Mouse (Mus musculus) intestine, postnatal 0 days (tissue): ENCODE data around the gene Arsg. TPM values are rescaled to one million over a fixed set of nuclear protein-coding genes. Genes with fewer than 3 reads are reported as not detected.
A peak's percentile ranks its signal among the peaks of the same experiment; 100 is the strongest.
"Not testable (repeated sequence)": the region's sequence is repeated elsewhere in the genome, so short reads cannot be mapped to it uniquely, and the experiment has no call there.

Experiments
- ATAC-seq: fragments of 200-750 bp; cut with Nextera tagmentation; 2 replicates; pipeline ENCODE4 v1.8.0; 2017; ENCODE audit warnings: mild to moderate bottlenecking, moderate TSS enrichment, moderate library complexity
- H3K27ac ChIP-seq: fragments of 300-500 bp; sonication (generic); 2 replicates; pipeline ENCODE4 v1.5.1; 2014; ENCODE audit warnings: mild to moderate bottlenecking, low read depth, low read length, moderate library complexity
- H3K27me3 ChIP-seq: fragments of 300-500 bp; sonication (generic); replicated peaks from 2 replicates; pipeline ENCODE4 v1.6.1; 2014; ENCODE audit warnings: low read length, mixed read lengths; ENCODE audit not compliant: control insufficient read depth, insufficient read depth
- H3K36me3 ChIP-seq: fragments of 300-500 bp; sonication (generic); 2 replicates; pipeline ENCODE4 v1.6.1; 2014; ENCODE audit warnings: mild to moderate bottlenecking, moderate library complexity; ENCODE audit not compliant: control insufficient read depth, insufficient read depth
- H3K4me1 ChIP-seq: fragments of 300-500 bp; sonication (generic); replicated peaks from 2 replicates; pipeline ENCODE4 v1.6.1; 2014; ENCODE audit warnings: antibody characterized with exemption, low read length, mixed read lengths; ENCODE audit not compliant: control insufficient read depth, insufficient read depth
- H3K4me2 ChIP-seq: fragments of 300-500 bp; sonication (generic); replicated peaks from 2 replicates; pipeline ENCODE4 v1.6.1; 2014; ENCODE audit warnings: low read depth, mild to moderate bottlenecking, moderate library complexity
- H3K4me3 ChIP-seq: fragments of 300-500 bp; sonication (generic); 2 replicates; pipeline ENCODE4 v1.5.1; 2014; ENCODE audit warnings: low read depth, low read length
- H3K9ac ChIP-seq: fragments of 300-500 bp; sonication (generic); 2 replicates; pipeline ENCODE4 v1.6.1; 2014; ENCODE audit warnings: mild to moderate bottlenecking, low read depth, low read length
- H3K9me3 ChIP-seq: fragments of 300-500 bp; sonication (generic); 2 replicates; pipeline ENCODE4 v1.6.1; 2016; ENCODE audit warnings: mixed run types; ENCODE audit not compliant: control insufficient read depth
- CTCF ChIP-seq: sonication (generic); IDR thresholded peaks from 2 replicates; pipeline ENCODE4 v1.5.1; 2016; ENCODE audit warnings: low read depth, mild to moderate bottlenecking, control low read depth, antibody characterized with exemption, moderate library complexity
- WGBS: fragments of 180-500 bp; shearing (Covaris S2); extraction: QIAGEN DNeasy Blood & Tissue Kit; methylation state at CpG from one replicate; pipeline ENCODE4 v1.1.7; 2014; 5-methylcytosine and 5-hydroxymethylcytosine counted together
- polyA plus RNA-seq: library from polyadenylated mRNA; unstranded; fragments of >200 nt; fragmentation: Nextera tagmentation; extraction: Ambion mirVana; gene quantifications from 2 replicates; pipeline ENCODE4 v1.2.1, GENCODE M21; 2015

Arsg gene
- polyA plus RNA-seq, 1 experiment from 2014 or later = 50.9 TPM

DNA sequence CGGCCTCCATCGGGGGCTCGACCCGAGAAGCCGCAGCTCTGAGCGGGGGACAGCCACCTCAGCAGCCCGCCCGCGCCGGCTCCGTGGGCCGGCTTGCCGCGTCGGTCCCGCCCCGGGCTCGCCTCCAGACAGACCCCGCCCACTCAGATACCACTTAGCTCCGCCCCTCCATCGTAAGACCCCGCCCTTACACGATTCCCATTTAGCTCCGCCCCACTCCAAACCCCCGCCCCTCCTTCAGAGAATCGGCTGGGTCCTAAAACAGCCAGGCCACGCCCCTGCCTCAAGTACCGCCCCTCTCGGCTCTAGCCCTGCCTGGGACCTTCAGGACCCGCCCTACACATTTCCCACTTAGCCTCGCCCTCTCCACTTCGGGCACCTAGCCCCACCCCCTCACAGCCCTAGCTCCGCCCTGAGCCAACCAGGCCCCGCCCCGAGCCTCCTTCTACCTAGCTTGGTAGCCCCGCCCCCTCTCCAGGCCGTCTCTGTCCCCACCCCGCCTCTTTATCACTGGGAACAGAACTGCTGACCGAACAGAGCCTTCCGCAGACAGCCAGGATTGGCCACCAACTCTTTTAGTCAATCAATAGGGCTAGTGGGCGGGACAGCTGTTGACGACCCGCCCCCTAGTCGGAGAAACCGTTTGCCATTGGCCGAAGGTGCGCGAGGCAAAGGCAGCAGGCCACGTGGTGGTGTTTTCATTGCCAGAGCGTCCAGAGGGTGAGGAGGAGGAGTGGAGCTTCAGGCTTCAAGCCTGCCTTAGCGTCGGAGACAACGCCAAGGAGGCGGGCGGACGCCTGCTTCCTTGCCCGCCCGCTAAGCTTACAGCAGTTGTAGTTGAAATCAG, 138.4 kb downstream of the Arsg start, which contains the start of gene Wipi1:
TSS of gene Wipi1 (minus strand) at position 665 of the 847 bp plus-strand sequence.
- H3K9ac ChIP-seq = peak within 1 kb of the TSS; percentile 85
- whole genome bisulfite sequencing = 1% methylated on average over 54 of the region's 58 CpGs
- H3K4me1 ChIP-seq = peaks cover 12% of the 10 kb centered on the region
- no peaks in the 10 kb centered on the region for H3K27me3 ChIP-seq
- TF ChIP-seq CTCF = no peak
- H3K4me3 ChIP-seq = peak within 1 kb of the TSS; percentile 89
- peak within 1 kb of the TSS; percentile 90 for H3K27ac ChIP-seq
- no peaks in the 10 kb centered on the region for H3K9me3 ChIP-seq
- no peaks in the 10 kb centered on the region for H3K36me3 ChIP-seq
- peak within 1 kb of the TSS; percentile 87 for H3K4me2 ChIP-seq
- peak; percentile 96 for ATAC-seq

DNA sequence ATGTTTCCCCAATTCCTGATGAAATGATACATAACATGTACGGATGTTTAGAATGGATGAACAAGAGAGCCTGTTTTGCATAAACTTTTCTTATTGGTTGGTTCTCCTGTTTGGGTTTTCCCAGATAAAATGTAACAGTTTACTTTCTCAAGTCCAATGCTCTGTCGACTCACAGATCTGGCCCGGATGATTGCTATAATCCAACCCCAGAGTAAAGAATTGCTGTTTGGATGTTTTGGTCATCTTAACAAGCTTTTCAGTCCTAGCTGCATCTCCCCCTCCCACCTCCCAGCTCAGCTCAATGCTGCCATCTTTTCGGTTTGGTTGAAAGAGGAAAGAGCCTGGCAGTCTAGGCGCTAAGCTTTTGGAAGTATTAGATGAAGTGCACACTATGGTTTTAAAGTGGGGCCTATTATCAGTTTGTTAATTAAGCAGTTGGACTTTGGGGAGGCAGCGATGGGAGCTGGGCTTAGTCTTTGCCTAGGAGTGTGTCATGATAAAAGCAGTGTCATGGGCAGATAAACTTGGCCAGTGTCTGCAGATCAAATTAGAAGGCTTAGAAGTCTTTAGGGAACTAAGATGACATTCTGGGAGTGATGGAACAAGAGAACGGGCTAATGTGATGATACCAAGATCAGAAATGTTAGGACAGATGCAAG, 139.8 kb downstream of the Arsg start:
- H3K4me2 ChIP-seq = no peak overlapping the region
- H3K27me3 ChIP-seq = no peaks in the 10 kb centered on the region
- TF ChIP-seq CTCF = no peak
- no peak overlapping the region for H3K9ac ChIP-seq
- H3K36me3 ChIP-seq = no peaks in the 10 kb centered on the region
- WGBS = 61% methylated on average over 7 of the region's 7 CpGs
- no peak overlapping the region for H3K27ac ChIP-seq
- peaks cover 15% of the 10 kb centered on the region for H3K4me1 ChIP-seq
- H3K4me3 ChIP-seq = no peak overlapping the region
- no peak for ATAC-seq
- no peaks in the 10 kb centered on the region for H3K9me3 ChIP-seq

- WGBS = 66% methylated on average over 9 of the region's 9 CpGs
- Histone ChIP-seq H3K27me3 (no peaks in the 10 kb centered on the region), H3K9me3 (no peaks in the 10 kb centered on the region), H3K4me3 (no peak overlapping the region), H3K4me1 (peaks cover 9% of the 10 kb centered on the region), H3K36me3 (no peaks in the 10 kb centered on the region), H3K27ac (no peak overlapping the region), H3K9ac (no peak overlapping the region), H3K4me2 (no peak overlapping the region)
- no peak for ATAC-seq
- no peak for TF ChIP-seq CTCF
These were observed 142.1 kb downstream of the Arsg start for GRCm38 (mm10) chr11:109615286-109615685.

DNA sequence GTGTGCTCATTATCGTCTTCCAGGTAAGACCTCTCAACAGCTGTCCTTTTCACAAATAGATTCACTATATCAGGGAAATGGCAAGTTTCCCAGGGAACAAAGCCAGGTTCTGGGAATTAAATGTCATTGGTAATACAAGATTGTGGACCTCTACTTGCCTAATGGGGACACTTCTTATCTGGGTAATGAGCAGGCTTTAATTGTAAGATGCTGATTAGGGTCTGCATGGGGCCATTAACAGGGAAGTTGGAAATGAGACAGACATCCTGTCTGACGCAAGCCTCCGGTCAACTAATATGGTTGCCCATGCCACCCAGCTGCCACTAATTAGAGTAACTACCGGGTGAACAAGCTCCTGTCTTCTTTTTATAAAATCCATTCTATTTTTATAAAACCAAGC, 143.2 kb downstream of the Arsg start:
- 66% methylated on average over 4 of the region's 4 CpGs for WGBS

GRCm38 (mm10) chr11:109616766-109617165, 143.6 kb downstream of the Arsg start:
- no peak for TF ChIP-seq CTCF
- H3K9ac ChIP-seq = no peak overlapping the region
- H3K27ac ChIP-seq = no peak overlapping the region
- no peak overlapping the region for H3K4me2 ChIP-seq
- no peaks in the 10 kb centered on the region for H3K9me3 ChIP-seq
- 0 out of 2 replicates have a peak, but pooled peaks cover 5% of the 10 kb centered on the region for H3K4me1 ChIP-seq
- H3K36me3 ChIP-seq = no peaks in the 10 kb centered on the region
- no peaks in the 10 kb centered on the region for H3K27me3 ChIP-seq
- H3K4me3 ChIP-seq = no peak overlapping the region
- no peak for ATAC-seq
- 37% methylated on average over 4 of the region's 4 CpGs for WGBS

More for the DNA sequence above, 143.2 kb downstream of the Arsg start:
- no peak for ATAC-seq
- no peak overlapping the region for H3K9ac ChIP-seq
- H3K27me3 ChIP-seq = no peaks in the 10 kb centered on the region
- no peak for TF ChIP-seq CTCF
- H3K4me1 ChIP-seq = 0 out of 2 replicates have a peak, but pooled peaks cover 5% of the 10 kb centered on the region
- no peak overlapping the region for H3K4me2 ChIP-seq
- no peak overlapping the region for H3K4me3 ChIP-seq
- H3K27ac ChIP-seq = no peak overlapping the region
- H3K9me3 ChIP-seq = no peaks in the 10 kb centered on the region
- H3K36me3 ChIP-seq = no peaks in the 10 kb centered on the region

GRCm38 (mm10) chr11:109619055-109619454, 145.9 kb downstream of the Arsg start:
- H3K27me3 ChIP-seq, H3K4me1 ChIP-seq, H3K9ac ChIP-seq, H3K27ac ChIP-seq, H3K4me3 ChIP-seq, H3K4me2 ChIP-seq, H3K9me3 ChIP-seq, H3K36me3 ChIP-seq: not testable (repeated sequence)
- peak; percentile 36 for ATAC-seq
- WGBS = 29% methylated on average over 8 of the region's 8 CpGs
- TF ChIP-seq CTCF = peak; percentile 81
